Mouse (Mus musculus): ENCODE results near the gene Mep1a. TPM values are rescaled to one million over a fixed set of nuclear protein-coding genes. Genes with fewer than 3 reads are reported as not detected.
"Not testable (repeated sequence)": the region's sequence is repeated elsewhere in the genome, so short reads cannot be mapped to it uniquely, and the experiment has no call there.

Gene Mep1a
- polyA plus RNA-seq, 1 experiment from 2014 or later = 0.03 TPM

GRCm38 (mm10) chr17:43510782-43511181 lies 8.2 kb upstream of the Mep1a start:
- Histone ChIP-seq H3K9me3 (replicated peaks) (no peaks in the 10 kb centered on the region), H3K4me2 (no peak overlapping the region), H3K4me1 (replicated peaks) (no peaks in the 10 kb centered on the region), H3K4me3 (replicated peaks) (no peak overlapping the region), H3K9ac (no peak overlapping the region), H3K27ac (replicated peaks) (no peak overlapping the region), H3K27me3 (no peaks in the 10 kb centered on the region), H3K36me3 (replicated peaks) (no peaks in the 10 kb centered on the region)
- 67% methylated on average over 4 of the region's 4 CpGs for WGBS (ENCODE audit: insufficient replicate concordance)
- no peak for ATAC-seq (ENCODE audit: insufficient read depth)

- WGBS (ENCODE audit: insufficient replicate concordance) = 65% methylated on average over 6 of the region's 6 CpGs
- ATAC-seq (ENCODE audit: insufficient read depth) = no peak
- no peak overlapping the region for H3K4me3 ChIP-seq (replicated peaks)
Measured at GRCm38 (mm10) chr17:43504594-43504934, 2.0 kb upstream of the Mep1a start.

GRCm38 (mm10) chr17:43503861-43504593 lies 1.4 kb upstream of the Mep1a start:
- no peaks in the 10 kb centered on the region for H3K9me3 ChIP-seq (replicated peaks)
- H3K4me2 ChIP-seq = no peak overlapping the region
- H3K9ac ChIP-seq = no peak overlapping the region
- ATAC-seq (ENCODE audit: insufficient read depth) = no peak
- H3K27me3 ChIP-seq = no peaks in the 10 kb centered on the region
- no peaks in the 10 kb centered on the region for H3K36me3 ChIP-seq (replicated peaks)
- no peak overlapping the region for H3K27ac ChIP-seq (replicated peaks)
- WGBS (ENCODE audit: insufficient replicate concordance) = 36% methylated on average over 4 of the region's 4 CpGs
- H3K4me3 ChIP-seq (replicated peaks) = no peak overlapping the region
- no peaks in the 10 kb centered on the region for H3K4me1 ChIP-seq (replicated peaks)

More at GRCm38 (mm10) chr17:43504594-43504934, 2.0 kb upstream of the Mep1a start:
- Histone ChIP-seq H3K9me3 (replicated peaks) (no peaks in the 10 kb centered on the region), H3K4me2 (no peak overlapping the region), H3K27ac (replicated peaks) (no peak overlapping the region), H3K4me1 (replicated peaks) (no peaks in the 10 kb centered on the region), H3K27me3 (no peaks in the 10 kb centered on the region), H3K9ac (no peak overlapping the region), H3K36me3 (replicated peaks) (no peaks in the 10 kb centered on the region)

- H3K4me3 ChIP-seq (replicated peaks) = no peak overlapping the region
- 75% methylated on average over 5 of the region's 5 CpGs for WGBS (ENCODE audit: insufficient replicate concordance)
- no peak overlapping the region for H3K4me2 ChIP-seq
- no peaks in the 10 kb centered on the region for H3K4me1 ChIP-seq (replicated peaks)
- no peak overlapping the region for H3K9ac ChIP-seq
- no peaks in the 10 kb centered on the region for H3K36me3 ChIP-seq (replicated peaks)
- ATAC-seq (ENCODE audit: insufficient read depth) = no peak
- H3K9me3 ChIP-seq (replicated peaks) = no peaks in the 10 kb centered on the region
- H3K27ac ChIP-seq (replicated peaks) = no peak overlapping the region
- H3K27me3 ChIP-seq = no peaks in the 10 kb centered on the region
Measured at GRCm38 (mm10) chr17:43501631-43502030, 981 bp downstream of the Mep1a start.

GRCm38 (mm10) chr17:43501223-43501622 lies 1.4 kb downstream of the Mep1a start:
- Histone ChIP-seq H3K36me3 (replicated peaks) (no peaks in the 10 kb centered on the region), H3K4me2 (no peak overlapping the region), H3K27me3 (no peaks in the 10 kb centered on the region), H3K27ac (replicated peaks) (no peak overlapping the region), H3K4me3 (replicated peaks) (no peak overlapping the region), H3K4me1 (replicated peaks) (no peaks in the 10 kb centered on the region), H3K9ac (no peak overlapping the region), H3K9me3 (replicated peaks) (no peaks in the 10 kb centered on the region)
- no peak for ATAC-seq (ENCODE audit: insufficient read depth)
- WGBS (ENCODE audit: insufficient replicate concordance) = 14% methylated on average over 3 of the region's 3 CpGs

- no peak overlapping the region for H3K4me3 ChIP-seq (replicated peaks)
- ATAC-seq (ENCODE audit: insufficient read depth) = no peak
- no peak overlapping the region for H3K27ac ChIP-seq (replicated peaks)
- H3K4me2 ChIP-seq = no peak overlapping the region
- WGBS (ENCODE audit: insufficient replicate concordance) = 50% methylated on average over 1 of the region's 1 CpGs
- H3K4me1 ChIP-seq (replicated peaks) = 0 out of 2 replicates have a peak, but pooled peaks cover 4% of the 10 kb centered on the region
- H3K9ac ChIP-seq = no peak overlapping the region
- H3K27me3 ChIP-seq = no peaks in the 10 kb centered on the region
- no peaks in the 10 kb centered on the region for H3K9me3 ChIP-seq (replicated peaks)
- H3K36me3 ChIP-seq (replicated peaks) = no peaks in the 10 kb centered on the region
Measured at GRCm38 (mm10) chr17:43500513-43500912, 2.1 kb downstream of the Mep1a start.

- H3K4me3 ChIP-seq (replicated peaks) = no peak overlapping the region
- no peak overlapping the region for H3K27ac ChIP-seq (replicated peaks)
- H3K9ac ChIP-seq = no peak overlapping the region
- no peaks in the 10 kb centered on the region for H3K9me3 ChIP-seq (replicated peaks)
- 48% methylated on average over 4 of the region's 4 CpGs for WGBS (ENCODE audit: insufficient replicate concordance)
- ATAC-seq (ENCODE audit: insufficient read depth) = no peak
- no peak overlapping the region for H3K4me2 ChIP-seq
- H3K36me3 ChIP-seq (replicated peaks) = no peaks in the 10 kb centered on the region
- peaks cover 4% of the 10 kb centered on the region; the same call in 1 of the 2 replicates for H3K4me1 ChIP-seq (replicated peaks)
- H3K27me3 ChIP-seq = no peaks in the 10 kb centered on the region
Measured at GRCm38 (mm10) chr17:43497521-43497920, 5.1 kb downstream of the Mep1a start.

GRCm38 (mm10) chr17:43495502-43495901 lies 7.1 kb downstream of the Mep1a start:
- no peaks in the 10 kb centered on the region for H3K27me3 ChIP-seq

GRCm38 (mm10) chr17:43490371-43490770 lies 12.2 kb downstream of the Mep1a start:
- not testable (repeated sequence) for H3K27me3 ChIP-seq; H3K4me2 ChIP-seq; H3K27ac ChIP-seq (replicated peaks); H3K9me3 ChIP-seq (replicated peaks); H3K36me3 ChIP-seq (replicated peaks); H3K4me3 ChIP-seq (replicated peaks); ATAC-seq (ENCODE audit: insufficient read depth); H3K4me1 ChIP-seq (replicated peaks); H3K9ac ChIP-seq
- 87% methylated on average over 10 of the region's 10 CpGs for WGBS (ENCODE audit: insufficient replicate concordance)

More at GRCm38 (mm10) chr17:43495502-43495901, 7.1 kb downstream of the Mep1a start:
- 50% methylated on average over 5 of the region's 5 CpGs for WGBS (ENCODE audit: insufficient replicate concordance)
- Histone ChIP-seq H3K4me3 (replicated peaks) (no peak overlapping the region), H3K9ac (no peak overlapping the region), H3K36me3 (replicated peaks) (no peaks in the 10 kb centered on the region), H3K4me2 (no peak overlapping the region), H3K27ac (replicated peaks) (no peak overlapping the region), H3K9me3 (replicated peaks) (no peaks in the 10 kb centered on the region), H3K4me1 (replicated peaks) (peaks cover 4% of the 10 kb centered on the region; the same call in 1 of the 2 replicates)
- ATAC-seq (ENCODE audit: insufficient read depth) = no peak

- ATAC-seq (ENCODE audit: insufficient read depth) = no peak
Measured at GRCm38 (mm10) chr17:43488439-43489151, 14.0 kb downstream of the Mep1a start.

GRCm38 (mm10) chr17:43485982-43486381 lies 16.6 kb downstream of the Mep1a start:
- no peak overlapping the region for H3K4me3 ChIP-seq (replicated peaks)
- no peaks in the 10 kb centered on the region for H3K36me3 ChIP-seq (replicated peaks)
- no peak overlapping the region for H3K27ac ChIP-seq (replicated peaks)
- no peak overlapping the region for H3K9ac ChIP-seq
- H3K9me3 ChIP-seq (replicated peaks) = no peaks in the 10 kb centered on the region
- 61% methylated on average over 3 of the region's 3 CpGs for WGBS (ENCODE audit: insufficient replicate concordance)
- no peak for ATAC-seq (ENCODE audit: insufficient read depth)
- no peaks in the 10 kb centered on the region for H3K27me3 ChIP-seq
- no peaks in the 10 kb centered on the region for H3K4me1 ChIP-seq (replicated peaks)
- no peak overlapping the region for H3K4me2 ChIP-seq

More at GRCm38 (mm10) chr17:43488439-43489151, 14.0 kb downstream of the Mep1a start:
- no peak overlapping the region for H3K4me2 ChIP-seq
- H3K9me3 ChIP-seq (replicated peaks) = no peaks in the 10 kb centered on the region
- H3K4me3 ChIP-seq (replicated peaks) = no peak overlapping the region
- no peak overlapping the region for H3K27ac ChIP-seq (replicated peaks)
- no peaks in the 10 kb centered on the region for H3K4me1 ChIP-seq (replicated peaks)
- no peak overlapping the region for H3K9ac ChIP-seq
- no peaks in the 10 kb centered on the region for H3K27me3 ChIP-seq
- H3K36me3 ChIP-seq (replicated peaks) = no peaks in the 10 kb centered on the region
- 69% methylated on average over 2 of the region's 2 CpGs for WGBS (ENCODE audit: insufficient replicate concordance)
